Mouse (Mus musculus): Measurements from ENCODE around the gene Sucnr1.
"Not testable (repeated sequence)": the region's sequence is repeated elsewhere in the genome, so short reads cannot be mapped to it uniquely, and the experiment has no call there.

The Sucnr1 gene

DNA sequence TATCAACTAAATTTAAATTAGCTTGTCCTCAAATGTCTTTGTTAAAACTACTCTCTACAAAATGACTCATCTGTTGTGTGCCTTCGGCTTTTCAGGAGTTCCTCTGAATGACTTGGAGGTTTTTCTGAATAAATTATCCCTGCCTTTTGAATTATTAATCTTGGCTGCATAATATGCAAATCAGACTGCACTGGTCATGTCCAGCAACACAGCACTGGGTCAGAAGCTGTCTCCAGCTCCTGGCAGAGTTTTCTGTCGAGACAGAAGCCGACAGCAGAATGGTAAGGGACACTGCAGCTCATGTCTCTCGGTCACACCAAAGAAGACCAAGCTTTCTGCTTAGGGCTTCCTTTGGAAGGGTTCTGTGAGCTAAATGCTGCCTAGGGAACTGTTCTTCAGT is at the start of gene Sucnr1:
Gene Sucnr1, plus strand, starts transcription at position 222 of the 400 bp plus-strand sequence.
- DNase-seq (ENCODE audit: low spot score) = no peak

DNA sequence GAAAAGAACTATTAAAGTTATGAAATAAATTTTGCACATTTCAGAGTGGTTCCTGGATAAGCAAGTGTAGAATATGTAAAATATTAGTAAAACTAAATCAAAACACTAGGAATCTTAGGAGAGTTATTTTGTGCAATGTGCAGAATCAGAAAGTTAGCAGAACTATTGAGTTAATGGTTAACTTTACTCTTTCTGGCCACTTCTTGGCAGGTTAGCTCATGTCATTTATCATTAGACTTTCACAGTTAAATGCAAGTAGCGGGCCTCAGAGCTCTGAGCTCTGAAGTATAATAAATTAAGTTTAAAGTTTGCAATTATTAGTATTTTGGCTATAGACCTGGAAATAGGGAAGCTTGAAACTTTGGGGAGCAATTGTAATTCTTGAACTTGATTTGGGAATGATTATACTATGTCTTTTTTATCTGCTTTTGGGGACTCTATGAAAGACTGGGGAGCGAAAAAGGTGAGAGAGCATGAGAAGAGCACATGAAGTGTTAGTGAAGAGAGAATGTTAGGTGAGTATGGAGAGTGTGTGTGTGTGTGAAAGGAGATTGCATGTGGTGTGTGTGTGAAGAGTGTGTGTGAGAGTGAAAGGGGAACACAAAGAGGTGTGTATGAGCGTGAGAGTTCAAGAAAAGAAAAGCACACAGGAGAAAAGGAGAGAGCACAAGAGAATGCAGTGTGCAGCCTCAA is 35.3 kb upstream of the Sucnr1 start:
- DNase-seq (ENCODE audit: low spot score) = no peak

DNA sequence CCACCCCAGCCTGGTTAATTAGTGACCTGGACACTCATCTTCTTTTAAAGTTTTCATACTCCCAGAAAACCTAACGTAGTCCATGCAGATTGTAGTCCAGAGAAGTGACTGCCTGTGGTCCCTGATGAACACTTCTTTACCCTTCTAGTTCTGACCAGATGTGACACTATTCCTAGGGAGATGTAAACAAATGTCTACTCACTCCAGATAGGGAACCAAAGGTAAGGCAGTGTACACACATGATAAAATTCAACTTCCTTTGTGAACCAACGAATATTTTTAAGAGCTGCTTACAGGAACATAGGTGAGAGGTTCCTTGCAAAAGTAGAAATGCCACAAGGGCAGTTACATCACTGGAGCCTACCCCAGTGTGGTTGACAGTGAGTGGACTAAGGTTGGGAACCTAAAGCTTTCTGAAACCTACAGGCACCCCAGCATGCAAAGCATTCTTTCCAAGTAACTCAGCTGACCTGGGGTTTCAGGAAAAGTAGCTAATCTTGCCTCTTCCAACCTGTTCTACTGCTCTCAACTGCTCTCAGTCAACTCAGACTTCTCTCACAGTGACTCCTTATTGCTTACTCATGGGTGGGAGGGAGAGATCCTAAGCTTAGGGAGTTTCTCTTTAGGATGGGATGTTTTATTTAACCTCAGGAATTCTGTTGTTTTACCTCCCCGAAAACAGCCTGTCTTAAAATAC is 28.3 kb upstream of the Sucnr1 start:
- DNase-seq (ENCODE audit: low spot score) = no peak

- no peak for DNase-seq (ENCODE audit: low spot score)
These were observed 27.7 kb upstream of the Sucnr1 start for GRCm38 (mm10) chr3:60053931-60054330.

- no peak for DNase-seq (ENCODE audit: low spot score)
These were observed 25.2 kb upstream of the Sucnr1 start for GRCm38 (mm10) chr3:60056451-60056850.

DNA sequence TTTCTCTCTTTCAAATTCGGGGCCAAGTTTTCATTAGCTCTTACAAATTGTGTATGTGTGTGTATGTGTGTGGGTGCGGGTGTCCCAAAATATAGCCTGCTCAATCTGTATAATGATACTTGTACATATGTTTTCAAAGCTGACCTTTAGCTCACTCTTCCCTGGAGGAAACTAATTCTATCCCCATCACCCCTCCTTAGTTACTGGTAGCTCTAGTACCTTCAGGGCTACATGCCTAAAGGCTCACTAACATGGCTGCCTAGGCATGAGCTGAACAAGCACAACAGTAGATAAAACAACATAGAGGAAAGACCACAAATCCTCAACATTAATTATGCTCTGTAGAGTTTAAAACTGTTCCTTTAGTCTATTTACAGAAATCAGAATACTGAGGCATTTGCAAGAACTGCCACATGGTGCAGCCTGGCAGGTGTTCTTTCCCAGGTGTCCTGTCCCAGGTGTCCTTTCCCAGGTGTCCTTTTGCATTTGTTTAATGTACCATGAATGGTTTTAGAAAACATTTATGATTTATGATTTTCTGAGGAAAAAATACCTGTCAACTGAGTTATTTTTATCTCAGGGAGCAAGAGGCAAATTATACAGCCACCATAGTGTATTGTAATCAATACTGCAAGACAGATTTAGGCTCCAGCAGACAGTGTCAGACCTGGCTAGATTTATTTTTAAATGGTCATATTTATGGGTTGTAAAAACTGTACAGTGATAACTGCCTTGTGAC is 24.4 kb upstream of the Sucnr1 start:
- no peak for DNase-seq (ENCODE audit: low spot score)

DNA sequence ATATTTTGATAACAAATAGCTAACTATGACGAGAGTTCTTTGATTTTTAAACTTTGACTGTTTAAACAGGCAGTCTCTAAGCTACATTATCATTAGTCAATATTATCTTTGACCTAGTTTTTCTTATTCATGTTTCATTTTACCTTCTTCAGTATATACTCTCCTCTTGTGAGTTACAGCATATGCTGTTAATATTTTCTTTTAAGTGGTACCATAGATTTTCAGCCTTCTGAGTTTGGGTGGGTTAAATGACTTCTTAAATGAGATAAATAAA is 23.9 kb upstream of the Sucnr1 start:
- DNase-seq (ENCODE audit: low spot score) = no peak

GRCm38 (mm10) chr3:60078883-60079415 is 2.7 kb upstream of the Sucnr1 start:
- no peak for DNase-seq (ENCODE audit: low spot score)

GRCm38 (mm10) chr3:60080572-60080971 is 1.1 kb upstream of the Sucnr1 start:
- DNase-seq (ENCODE audit: low spot score) = no peak

DNA sequence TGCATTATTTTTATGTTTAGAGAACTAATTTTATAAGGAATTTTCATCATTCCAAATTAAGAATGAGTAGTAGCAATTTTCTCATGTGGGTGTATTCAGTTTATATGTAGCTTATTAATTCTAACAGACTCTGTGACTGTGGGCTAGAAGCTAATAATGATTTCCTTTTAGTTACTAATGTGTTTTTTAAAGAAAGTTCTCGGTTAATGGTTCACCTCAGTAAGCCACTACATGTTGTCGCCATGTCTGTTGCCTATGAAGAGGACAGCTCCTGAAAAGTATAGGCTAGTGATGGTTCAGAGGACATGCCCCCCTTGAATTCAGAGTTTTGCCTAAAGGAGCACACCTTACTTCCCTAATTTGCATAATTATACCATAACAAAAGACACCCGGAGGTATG is 1.1 kb downstream of the Sucnr1 start:
- no peak for DNase-seq (ENCODE audit: low spot score)

GRCm38 (mm10) chr3:60085729-60086128 is 4.1 kb downstream of the Sucnr1 start:
- no peak for DNase-seq (ENCODE audit: low spot score)

DNA sequence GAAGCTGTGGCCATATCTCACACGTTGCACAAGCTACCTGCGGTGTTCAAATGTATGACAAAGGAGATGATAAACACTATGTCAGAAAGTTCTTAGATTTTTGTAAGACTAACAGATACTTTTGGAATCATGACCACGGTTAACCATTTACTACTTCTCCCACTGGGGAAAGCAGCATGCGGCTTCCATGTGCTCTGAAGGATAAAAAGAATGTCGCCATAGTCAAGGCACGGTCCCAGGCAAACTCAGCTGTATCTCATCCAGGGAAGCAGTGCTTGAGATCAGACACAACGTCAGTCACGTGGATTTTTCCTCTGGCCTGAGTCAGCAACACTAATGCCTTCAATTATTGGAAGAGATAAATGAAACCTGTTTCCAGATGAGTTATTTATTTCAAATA is 9.7 kb downstream of the Sucnr1 start:
- DNase-seq (ENCODE audit: low spot score) = no peak

DNA sequence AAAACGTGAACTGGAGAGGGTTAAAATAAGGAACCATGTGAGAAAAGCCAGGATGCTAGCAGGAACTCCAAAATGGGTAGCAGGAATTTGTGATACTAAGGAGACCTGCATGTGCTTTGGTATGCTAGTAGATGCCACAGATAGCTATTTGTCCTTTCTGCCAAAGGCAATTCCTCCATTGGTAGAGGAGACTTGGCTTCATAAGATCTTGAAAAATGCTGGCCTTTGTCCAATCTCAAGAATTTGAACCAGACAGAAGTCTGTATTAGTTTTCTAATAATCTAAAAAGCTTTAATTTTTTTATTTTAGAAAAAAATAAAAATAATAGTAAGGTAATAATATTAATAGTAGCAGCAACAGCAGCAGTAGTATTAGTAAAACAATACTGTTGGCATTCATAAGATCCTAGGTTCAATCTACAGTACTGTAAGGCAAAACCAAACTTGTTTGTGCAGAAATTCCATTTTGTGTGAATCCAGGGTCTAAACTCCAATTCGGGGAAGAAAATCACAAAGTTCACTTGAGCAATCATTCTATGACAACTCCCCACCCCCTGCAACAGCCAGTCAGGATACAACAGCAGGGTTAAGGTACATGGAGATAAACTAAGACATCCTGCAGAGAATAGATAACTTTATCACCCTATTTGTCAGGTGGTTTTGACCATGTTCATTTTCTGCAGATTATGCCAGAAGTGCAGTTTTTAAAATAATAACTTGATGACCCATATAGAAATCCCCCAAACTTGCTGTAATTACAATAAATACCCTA is 12.9 kb downstream of the Sucnr1 start:
- no peak for DNase-seq (ENCODE audit: low spot score)

DNA sequence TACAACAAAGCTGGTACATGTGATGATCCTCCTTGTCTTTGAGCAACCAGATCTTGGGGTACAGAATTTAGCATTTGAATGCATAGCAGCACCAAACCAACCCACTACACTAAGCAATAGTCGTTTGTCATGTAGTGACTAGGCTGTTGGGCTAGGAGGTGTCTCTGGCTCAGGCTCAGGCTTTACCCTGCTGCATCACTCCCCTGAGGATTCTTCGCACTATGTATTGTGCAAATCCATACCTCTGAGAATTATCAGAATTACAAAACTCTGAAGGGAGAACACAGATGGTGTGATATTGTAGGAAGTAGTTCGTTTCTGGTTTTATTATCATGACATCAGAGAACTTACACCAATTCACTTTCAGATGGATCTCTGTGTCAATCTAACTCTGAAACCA is 15.3 kb downstream of the Sucnr1 start:
- no peak for DNase-seq (ENCODE audit: low spot score)

GRCm38 (mm10) chr3:60097485-60097884 is 15.8 kb downstream of the Sucnr1 start:
- no peak for DNase-seq (ENCODE audit: low spot score)

DNA sequence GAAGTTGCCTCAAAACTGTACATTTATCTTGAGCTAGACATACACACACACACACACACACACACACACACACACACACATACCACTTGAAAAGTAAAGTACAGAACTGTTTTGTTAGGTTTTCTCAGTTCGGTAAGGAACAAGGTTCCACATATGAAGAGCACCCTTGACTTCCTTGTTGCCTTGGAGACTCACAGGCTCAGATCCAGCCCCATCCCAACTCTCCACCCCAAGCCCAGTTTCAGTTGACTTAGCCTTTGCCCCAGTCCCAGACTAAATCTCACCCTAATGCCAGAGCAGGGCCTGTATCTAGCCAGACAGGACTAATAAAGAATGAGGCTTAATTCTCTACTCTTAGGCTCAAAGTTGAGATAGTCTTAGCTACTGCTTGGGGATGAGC is 16.9 kb downstream of the Sucnr1 start:
- no peak for DNase-seq (ENCODE audit: low spot score)

DNA sequence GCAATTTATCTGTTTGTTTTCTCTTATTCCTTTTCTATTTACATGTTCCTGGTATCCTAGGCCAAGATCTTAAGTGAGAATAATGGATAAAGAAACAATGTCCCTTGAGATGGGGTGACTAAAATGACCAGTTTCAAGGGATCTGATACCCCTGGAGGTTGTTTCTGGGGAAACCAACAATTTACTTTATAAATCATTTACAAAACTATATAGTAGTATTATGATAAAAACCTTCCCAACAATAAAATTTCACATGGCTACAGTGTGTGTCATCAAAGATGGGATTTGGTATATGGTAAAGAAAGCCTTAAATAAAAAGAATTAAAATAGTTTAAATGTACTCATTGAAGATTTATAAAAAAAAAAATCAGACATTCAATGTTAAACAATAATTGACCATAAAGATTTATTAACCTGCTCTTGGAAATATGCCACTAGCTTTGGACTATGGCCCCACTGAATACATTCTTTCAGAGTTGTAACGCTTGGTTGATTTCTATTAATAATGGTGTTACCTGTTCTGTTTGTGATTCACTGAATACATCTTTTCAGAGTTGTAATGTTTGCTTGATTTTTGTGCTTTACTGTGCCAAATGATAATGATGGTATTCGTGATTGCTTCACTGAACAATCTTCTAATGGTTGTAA is 22.9 kb downstream of the Sucnr1 start:
- no peak for DNase-seq (ENCODE audit: low spot score)

- not testable (repeated sequence) for DNase-seq (ENCODE audit: low spot score)
These were observed 24.8 kb downstream of the Sucnr1 start for GRCm38 (mm10) chr3:60106446-60106845.

DNA sequence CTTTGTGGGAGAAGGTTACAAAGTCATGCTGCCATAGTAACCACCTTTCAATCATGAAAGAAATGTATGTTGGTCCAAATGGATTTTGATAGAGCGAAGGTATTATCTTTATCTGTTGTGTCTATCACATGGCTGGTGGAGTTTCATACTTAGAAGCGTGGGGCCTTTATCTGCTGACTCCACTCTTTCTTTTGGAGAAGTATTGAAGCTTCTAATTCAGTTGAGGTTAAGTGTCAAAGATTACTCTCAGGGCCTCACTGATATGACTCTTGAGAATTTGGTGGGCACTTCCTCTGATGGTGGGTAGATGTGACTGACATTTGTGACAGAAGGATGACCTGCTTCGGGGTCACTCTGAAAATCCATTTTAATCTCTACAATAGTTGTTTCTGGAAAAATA is 26.1 kb downstream of the Sucnr1 start:
- no peak for DNase-seq (ENCODE audit: low spot score)

- no peak for DNase-seq (ENCODE audit: low spot score)
These were observed 27.1 kb downstream of the Sucnr1 start for GRCm38 (mm10) chr3:60108815-60109214.

DNA sequence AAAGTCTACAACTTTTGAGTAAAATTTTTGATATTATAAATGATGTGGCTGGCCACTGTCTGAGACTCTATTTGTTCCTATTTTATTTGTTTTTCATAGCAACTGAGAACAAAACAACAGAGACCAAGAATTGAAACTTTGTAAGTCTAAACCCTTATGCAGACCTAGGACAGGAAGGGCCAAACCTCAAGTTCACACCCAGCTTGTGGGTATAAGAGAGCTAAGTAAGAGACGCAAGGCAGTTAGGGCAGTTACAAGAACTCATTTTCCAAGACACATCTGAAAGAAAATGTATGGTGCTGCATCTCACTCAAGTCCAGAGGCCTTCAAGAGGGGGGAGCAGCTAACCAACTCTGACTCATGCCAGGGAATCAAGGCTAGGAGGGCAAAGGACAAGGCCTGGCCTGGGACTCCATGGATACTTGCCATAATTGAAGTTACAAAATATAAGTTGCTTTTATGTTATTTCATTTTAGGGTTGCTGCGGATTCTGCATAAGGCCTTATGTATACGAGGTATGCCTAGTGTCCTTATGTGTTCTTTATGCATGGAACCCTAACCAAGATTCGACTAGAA is 29.6 kb downstream of the Sucnr1 start:
- no peak for DNase-seq (ENCODE audit: low spot score)

Data from T-cell, adult 2 months (primary cell).